10 mouse cellular contexts compared by ENCODE assay signal in genomic region chr11:53761822-53762221, GRCm38 (mm10). TPM values are rescaled to one million over a fixed set of nuclear protein-coding genes. Genes with fewer than 3 reads are reported as not detected.
DNase-seq lines count a peak whose midpoint lies in the region; ATAC-seq and TF ChIP-seq lines count a peak whose summit lies in the region.
"Had no signal": no experiment of that assay in that cellular context is flagged by ENCODE, and none has a peak within 500 bp of the region (broad histone marks: within the 10 kb centered on the region; RNA-seq: fewer than 3 reads in every experiment).

No protein-coding gene starts in this region.

- no peak overlapping the region for H3K9ac ChIP-seq in hindbrain, embryonic 16.5 days (ENCODE audit: low read depth, low read length)
- no peak overlapping the region for H3K9ac ChIP-seq in hindbrain, embryonic 12.5 days

- H3K4me3 ChIP-seq in hindbrain, embryonic 16.5 days (ENCODE audit: low read length), result no peak overlapping the region
- no peak overlapping the region for H3K4me3 ChIP-seq in hindbrain, embryonic 12.5 days

- ATAC-seq in hindbrain, embryonic 16.5 days, result peak; percentile 73
- no peak for ATAC-seq in hindbrain, embryonic 12.5 days (ENCODE audit: low FRiP score)
- ATAC-seq in Patski, result peak; percentile 52
- ATAC-seq in monocyte, adult 5-6 weeks (replicated peaks; ENCODE audit: insufficient number of reproducible peaks, low FRiP score, low TSS enrichment, poor library complexity, severe bottlenecking), result no peak
- ATAC-seq in inflammation-experienced regulatory T-cells, adult 6 months, result no peak

- no peak for TF ChIP-seq CTCF in Patski (IDR thresholded peaks at IDR 0.05)

- in situ Hi-C loops in Patski (cut with MboI; ENCODE audit: low pct_unique_long_range_greater_than_20kb), result loop anchor here (10.0 kb wide), 1 partner anchor 303 kb away; the partner anchor contains the start of gene Pdlim4

- POLR2A ChIA-PET in Patski (lab: Charles Lee), result interaction anchor here (0.8 to 3.5 kb wide), 3 partner anchors 12 to 40 kb away, joined by 3 to 15 read pairs (median 3); no protein-coding TSS in a partner anchor

- intact Hi-C loops in gastrocnemius, postnatal 14 days (cut with DNase I; ENCODE audit: low total_unique reads), result no loop called here

- no peaks in the 10 kb centered on the region for H3K9me3 ChIP-seq in hindbrain, embryonic 16.5 days (ENCODE audit: control insufficient read depth, low read length)
- no peaks in the 10 kb centered on the region for H3K9me3 ChIP-seq in hindbrain, embryonic 12.5 days (replicated peaks)

- 40% methylated on average over 2 of the region's 2 CpGs for WGBS in hindbrain, embryonic 16.5 days
- 62% methylated on average over 2 of the region's 2 CpGs for WGBS in hindbrain, embryonic 12.5 days

- peaks cover 15% of the 10 kb centered on the region for H3K27me3 ChIP-seq in hindbrain, embryonic 16.5 days (replicated peaks; ENCODE audit: control insufficient read depth, insufficient read depth, low read length)
- peaks cover 56% of the 10 kb centered on the region for H3K27me3 ChIP-seq in hindbrain, embryonic 12.5 days
- no peaks in the 10 kb centered on the region for H3K27me3 ChIP-seq in Patski

- no peaks in the 10 kb centered on the region for H3K36me3 ChIP-seq in hindbrain, embryonic 16.5 days (ENCODE audit: control insufficient read depth, insufficient read depth, low read length)
- no peaks in the 10 kb centered on the region for H3K36me3 ChIP-seq in hindbrain, embryonic 12.5 days

- H3K4me2 ChIP-seq in hindbrain, embryonic 16.5 days (ENCODE audit: low read length), result no peak overlapping the region
- no peak overlapping the region for H3K4me2 ChIP-seq in hindbrain, embryonic 12.5 days (replicated peaks)

- H3K27ac ChIP-seq in hindbrain, embryonic 16.5 days (ENCODE audit: low read depth, low read length), result peak overlapping the region; percentile 45; the same call in 1 of the 2 replicates
- H3K27ac ChIP-seq in hindbrain, embryonic 12.5 days, result no peak overlapping the region

- CTCF ChIA-PET in Patski (lab: Charles Lee), result interaction anchor here (0.9 to 3.6 kb wide), 7 partner anchors 11 to 99 kb away, joined by 3 to 25 read pairs (median 4); partner anchors contain the start of gene Gm17334

- peaks cover 25% of the 10 kb centered on the region for H3K4me1 ChIP-seq in hindbrain, embryonic 16.5 days (ENCODE audit: control insufficient read depth, insufficient read depth, low read depth, low read length)
- peaks cover 29% of the 10 kb centered on the region for H3K4me1 ChIP-seq in hindbrain, embryonic 12.5 days

- DNase-seq in Patski (ENCODE audit: low read depth, low spot score), result peak; percentile 74
- DNase-seq in gastrocnemius, postnatal 14 days, result peak; percentile 71
- DNase-seq in kidney, adult 18-20 months, result peak; percentile 90
- peak; percentile 94 for DNase-seq in lung, postnatal 10 days

RNA-seq across cellular contexts. Expression of gene Irf1, which starts 8.0 kb away (rescaled TPM):
- 3.5 and 3.9 TPM in 2 replicates for polyA plus RNA-seq in hindbrain, embryonic 16.5 days (2015; fragmentation: Nextera tagmentation; extraction: Ambion mirVana)
- 4.1 and 4.5 TPM in 2 replicates for polyA plus RNA-seq in hindbrain, embryonic 12.5 days (2016; fragmentation: Nextera tagmentation; extraction: Ambion mirVana)
- polyA plus RNA-seq in Patski (2021), result 30.7 TPM
- total RNA-seq in gastrocnemius, postnatal 14 days (2021), result 1 to 10 TPM; 8.7 to 9.1 TPM
- 300 to 388 TPM (median 378 TPM) in 3 replicates for total RNA-seq in monocyte, adult 5-6 weeks (2017)
- polyA plus RNA-seq in inflammation-experienced regulatory T-cells, adult 6 months (2017; shearing (Covaris generic)), result 100 to 1,000 TPM; 273 to 355 (median 291) TPM

RNA-seq across cellular contexts. Expression of gene Gm17334, which starts 11.2 kb away (rescaled TPM):
- not detected in 2 replicates for polyA plus RNA-seq in hindbrain, embryonic 16.5 days (2015; fragmentation: Nextera tagmentation; extraction: Ambion mirVana)
- not detected in 2 replicates for polyA plus RNA-seq in hindbrain, embryonic 12.5 days (2016; fragmentation: Nextera tagmentation; extraction: Ambion mirVana)
- polyA plus RNA-seq in Patski (2021), result 0.44 TPM
- total RNA-seq in gastrocnemius, postnatal 14 days (2021), result under 1 TPM; 0.23 to 0.33 TPM
- total RNA-seq in monocyte, adult 5-6 weeks (2017), result 0.68 TPM in 1 of 3 replicates, not detected in the others
- polyA plus RNA-seq in inflammation-experienced regulatory T-cells, adult 6 months (2017; shearing (Covaris generic)), result 1 to 10 TPM; 5.6 to 9.0 (median 6.7) TPM
- polyA plus RNA-seq: erythroblast, embryonic 14.5 days; neural tube, embryonic 14.5 days had no signal

RNA-seq across cellular contexts. Expression of gene Il5, which starts 41.2 kb away (rescaled TPM):
- polyA plus RNA-seq in hindbrain, embryonic 16.5 days (2015; fragmentation: Nextera tagmentation; extraction: Ambion mirVana), result not detected in 2 replicates
- not detected in 2 replicates for polyA plus RNA-seq in hindbrain, embryonic 12.5 days (2016; fragmentation: Nextera tagmentation; extraction: Ambion mirVana)
- polyA plus RNA-seq in Patski (2021), result not detected
- total RNA-seq in gastrocnemius, postnatal 14 days (2021), result not detected
- not detected in 3 replicates for total RNA-seq in monocyte, adult 5-6 weeks (2017)
- polyA plus RNA-seq in inflammation-experienced regulatory T-cells, adult 6 months (2017; shearing (Covaris generic)), result not detected
- polyA plus RNA-seq: erythroblast, embryonic 14.5 days; neural tube, embryonic 14.5 days had no signal

RNA-seq across cellular contexts. Expression of gene Rad50, which starts 54.7 kb away (rescaled TPM):
- polyA plus RNA-seq in hindbrain, embryonic 16.5 days (2015; fragmentation: Nextera tagmentation; extraction: Ambion mirVana), result 11.7 and 12.3 TPM in 2 replicates
- 18.5 and 21.4 TPM in 2 replicates for polyA plus RNA-seq in hindbrain, embryonic 12.5 days (2016; fragmentation: Nextera tagmentation; extraction: Ambion mirVana)
- polyA plus RNA-seq in Patski (2021), result 20.9 TPM
- 1 to 10 TPM; 5.2 to 6.7 TPM for total RNA-seq in gastrocnemius, postnatal 14 days (2021)
- total RNA-seq in monocyte, adult 5-6 weeks (2017), result 27.8 to 53.5 TPM (median 45.6 TPM) in 3 replicates
- polyA plus RNA-seq in inflammation-experienced regulatory T-cells, adult 6 months (2017; shearing (Covaris generic)), result 10 to 100 TPM; 47.3 to 53.7 (median 48.6) TPM

Comparison
In these comparisons a context has a peak if more than half of its experiments do, and no peak if none do; other contexts are left out.
1. ATAC-seq: peak in hindbrain, embryonic 16.5 days (single experiment) and Patski (single experiment); none in hindbrain, embryonic 12.5 days (single experiment), monocyte, adult 5-6 weeks (single experiment) and inflammation-experienced regulatory T-cells, adult 6 months (single experiment).
2. Peak in every context shown above with its lines, with median percentiles within 50 percentile points of each other: DNase-seq.